Mouse (Mus musculus) limb, embryonic 13.5 days (tissue): ENCODE measurements around the gene Ush1g. TPM values are rescaled to one million over a fixed set of nuclear protein-coding genes. Genes with fewer than 3 reads are reported as not detected.
A peak's percentile ranks its signal among the peaks of the same experiment; 100 is the strongest.

Source experiments
- ATAC-seq: fragments of 200-750 bp; cut with Nextera tagmentation; 2 replicates; pipeline ENCODE4 v1.8.0; 2017; ENCODE audit warnings: low read depth, moderate number of reproducible peaks, moderate TSS enrichment; ENCODE audit not compliant: low FRiP score
- H3K27ac ChIP-seq: fragments of 300-500 bp; sonication (generic); 2 replicates; pipeline ENCODE4 v1.5.1; 2015; ENCODE audit warnings: inconsistent platforms, mild to moderate bottlenecking, moderate library complexity
- H3K27me3 ChIP-seq: fragments of 300-500 bp; sonication (generic); 2 replicates; pipeline ENCODE4 v1.6.1; 2015; ENCODE audit warnings: mild to moderate bottlenecking, inconsistent platforms
- H3K36me3 ChIP-seq: fragments of 300-500 bp; sonication (generic); 2 replicates; pipeline ENCODE4 v1.6.1; 2015; ENCODE audit warnings: inconsistent platforms, mild to moderate bottlenecking, moderate library complexity
- H3K4me1 ChIP-seq: fragments of 300-500 bp; sonication (generic); 2 replicates; pipeline ENCODE4 v1.6.1; 2015; ENCODE audit warnings: inconsistent platforms
- H3K4me2 ChIP-seq: fragments of 300-500 bp; sonication (generic); replicated peaks from 2 replicates; pipeline ENCODE4 v1.6.1; 2015; ENCODE audit warnings: inconsistent platforms, mild to moderate bottlenecking, moderate library complexity
- H3K4me3 ChIP-seq: fragments of 300-500 bp; sonication (generic); 2 replicates; pipeline ENCODE4 v1.5.1; 2015; ENCODE audit warnings: moderate library complexity, mild to moderate bottlenecking, inconsistent platforms
- H3K9ac ChIP-seq: fragments of 300-500 bp; sonication (generic); 2 replicates; pipeline ENCODE4 v1.6.1; 2015; ENCODE audit warnings: mild to moderate bottlenecking, inconsistent platforms
- H3K9me3 ChIP-seq: fragments of 300-500 bp; sonication (generic); 2 replicates; pipeline ENCODE4 v1.6.1; 2016; ENCODE audit warnings: inconsistent platforms
- WGBS: fragments of 180-500 bp; shearing (Covaris S2); methylation state at CpG from one replicate; pipeline ENCODE4 v1.1.7; 2015; 5-methylcytosine and 5-hydroxymethylcytosine counted together
- polyA plus RNA-seq: library from polyadenylated mRNA; unstranded; fragments of >200 nt; fragmentation: Nextera tagmentation; extraction: Ambion mirVana; gene quantifications from 2 replicates; pipeline ENCODE4 v1.2.1, GENCODE M21; 2015

Ush1g gene
- polyA plus RNA-seq, 1 experiment from 2014 or later = not detected

DNA sequence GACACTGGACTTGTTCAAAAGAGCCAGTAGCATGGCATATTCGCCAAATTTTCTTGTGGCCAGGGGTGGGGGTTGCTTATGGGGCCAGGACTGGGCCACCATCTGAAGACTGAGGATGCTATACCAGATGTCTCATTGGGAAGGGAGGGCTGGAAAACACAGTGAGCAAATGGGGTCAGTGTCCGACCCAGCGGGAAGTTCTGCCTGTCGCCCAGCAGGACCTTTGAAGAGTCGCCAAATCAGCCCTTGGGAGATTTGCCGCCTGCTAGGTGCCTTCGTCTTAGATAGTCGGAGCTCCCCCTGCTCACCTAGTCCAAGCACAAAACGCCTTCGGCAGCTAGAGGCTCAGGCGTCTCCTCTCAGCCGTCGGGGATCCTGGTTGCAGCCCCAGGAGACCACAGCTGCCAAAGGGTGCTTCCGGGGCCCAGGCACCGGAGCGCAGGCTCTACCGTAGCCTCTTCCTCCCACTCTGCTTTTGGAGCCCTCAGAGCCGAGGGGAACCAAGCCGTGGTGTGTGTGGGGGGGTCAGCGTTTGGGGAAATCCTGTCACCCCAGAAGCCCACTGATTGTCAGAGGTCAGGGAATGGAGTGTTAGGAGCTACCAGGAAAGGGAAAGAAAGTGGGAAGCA, 56.0 kb downstream of the Ush1g start:
- peak overlapping the region; percentile 77; the same call in 1 of the 2 replicates for H3K4me2 ChIP-seq

More for the DNA sequence above, 56.0 kb downstream of the Ush1g start:
- ATAC-seq = no peak
- Histone ChIP-seq H3K27me3 (peaks cover 93% of the 10 kb centered on the region), H3K27ac (no peak overlapping the region), H3K4me3 (no peak overlapping the region; the same call in 1 of the 2 replicates), H3K9ac (peak overlapping the region; percentile 59; the same call in 1 of the 2 replicates), H3K9me3 (no peaks in the 10 kb centered on the region), H3K36me3 (peaks cover 16% of the 10 kb centered on the region), H3K4me1 (peaks cover 22% of the 10 kb centered on the region)
- WGBS = 2% methylated on average over 20 of the region's 20 CpGs

Other genes starting within 250 kb of the Ush1g start
- gene Rab37, start 230.6 kb downstream of the Ush1g start, polyA plus RNA-seq = 1.4 and 1.6 TPM in 2 replicates
- 0.09 TPM in 1 of 2 replicates, not detected in the other for gene Cd300lf, start 188.0 kb downstream of the Ush1g start, polyA plus RNA-seq
- 20.6 and 23.4 TPM in 2 replicates for gene Slc9a3r1, start 158.7 kb downstream of the Ush1g start, polyA plus RNA-seq
- 10.9 and 11.4 TPM in 2 replicates for gene Tmem104, start 134.6 kb downstream of the Ush1g start, polyA plus RNA-seq
- 25.7 and 26.2 TPM in 2 replicates for gene Nat9, start 134.2 kb downstream of the Ush1g start, polyA plus RNA-seq
- gene Grin2c, start 54.8 kb downstream of the Ush1g start, polyA plus RNA-seq = 0.05 and 0.09 TPM in 2 replicates
- gene Fdxr, start 45.0 kb downstream of the Ush1g start, polyA plus RNA-seq = 15.3 and 16.0 TPM in 2 replicates
- gene Fads6, start 24.4 kb downstream of the Ush1g start, polyA plus RNA-seq = 0.09 and 0.15 TPM in 2 replicates
- gene Otop2, start 14.9 kb downstream of the Ush1g start, polyA plus RNA-seq = 0.11 TPM in 1 of 2 replicates, not detected in the other
- not detected in 2 replicates for gene Otop3, start 12.7 kb upstream of the Ush1g start, polyA plus RNA-seq
- 2.4 and 3.2 TPM in 2 replicates for gene Hid1, start 45.7 kb upstream of the Ush1g start, polyA plus RNA-seq
- gene Cdr2l, start 59.9 kb upstream of the Ush1g start, polyA plus RNA-seq = 11.3 and 11.4 TPM in 2 replicates
- gene Mrpl58, start 81.7 kb upstream of the Ush1g start, polyA plus RNA-seq = 174 and 178 TPM in 2 replicates
- 942 TPM in 2 replicates for gene Atp5h, start 97.9 kb upstream of the Ush1g start, polyA plus RNA-seq
- gene Kctd2, start 98.1 kb upstream of the Ush1g start, polyA plus RNA-seq = 16.1 and 17.4 TPM in 2 replicates
- gene Trim80, start 118.5 kb upstream of the Ush1g start, polyA plus RNA-seq = 0.08 TPM in 1 of 2 replicates, not detected in the other
- gene Slc16a5, start 140.4 kb upstream of the Ush1g start, polyA plus RNA-seq = 0.15 and 0.19 TPM in 2 replicates
- gene Armc7, start 153.6 kb upstream of the Ush1g start, polyA plus RNA-seq = 9.3 and 10.2 TPM in 2 replicates
- 65.4 and 75.4 TPM in 2 replicates for gene Nt5c, start 169.8 kb upstream of the Ush1g start, polyA plus RNA-seq
- 557 and 558 TPM in 2 replicates for gene Jpt1, start 192.3 kb upstream of the Ush1g start, polyA plus RNA-seq
- gene Sumo2, start 214.2 kb upstream of the Ush1g start, polyA plus RNA-seq = 1,169 and 1,249 TPM in 2 replicates
- gene Nup85, start 242.4 kb upstream of the Ush1g start, polyA plus RNA-seq = 184 and 186 TPM in 2 replicates